Mouse (Mus musculus) C2C12 (cell line): ENCODE measurements at regions not wholly inside any gene's neighbourhood (a gene's known extent, or its start where the extent isn't known, plus 50 kb on each side); places are given as distances from the start of the nearest gene placed in this dataset.

Experiments used
- H3K27me3 ChIP-seq: one replicate; pipeline ENCODE4 v1.6.1; 2011; ENCODE audit not compliant: control insufficient read depth, insufficient read depth, insufficient read length
- H3K36me3 ChIP-seq: one replicate; pipeline ENCODE4 v1.6.1; 2011; ENCODE audit not compliant: control insufficient read depth, insufficient read depth
- H3K4me3 ChIP-seq: one replicate; pipeline ENCODE4 v1.5.1; 2011; ENCODE audit warnings: mild to moderate bottlenecking, control low read depth; ENCODE audit not compliant: poor library complexity, insufficient read depth, severe bottlenecking
- H3K79me2 ChIP-seq: one replicate; pipeline ENCODE4 v1.6.1; 2011; ENCODE audit not compliant: control insufficient read depth, insufficient read depth
- H3K79me3 ChIP-seq: one replicate; pipeline ENCODE4 v1.6.1; 2011; ENCODE audit warnings: low read depth, control low read depth
- H3ac ChIP-seq: one replicate; pipeline ENCODE3; 2011; ENCODE audit warnings: low read depth; ENCODE audit not compliant: control insufficient read depth, insufficient read length
- CEBPB ChIP-seq: IDR thresholded peaks from one replicate; pipeline ENCODE4 v1.6.1; 2011; ENCODE audit warnings: low read depth, mild to moderate bottlenecking, control low read depth, moderate library complexity
- CTCF ChIP-seq: IDR thresholded peaks from one replicate; pipeline ENCODE4 v1.5.1; 2011; ENCODE audit not compliant: control insufficient read depth, insufficient read depth, insufficient read length
- FOSL1 ChIP-seq: IDR thresholded peaks from one replicate; pipeline ENCODE4 v1.8.0; 2011; ENCODE audit warnings: mild to moderate bottlenecking, low read length; ENCODE audit not compliant: poor library complexity, insufficient read depth, severe bottlenecking
- MAX ChIP-seq: IDR thresholded peaks from one replicate; pipeline ENCODE4 v1.6.1; 2011; ENCODE audit warnings: mild to moderate bottlenecking, control low read depth
- MYOD1 ChIP-seq: IDR thresholded peaks from one replicate; pipeline ENCODE4 v1.6.1; 2011; ENCODE audit warnings: low read depth; ENCODE audit not compliant: control insufficient read depth, insufficient read length
- MYOG ChIP-seq: IDR thresholded peaks from one replicate; pipeline ENCODE4 v1.6.1; 2011; ENCODE audit not compliant: control insufficient read depth, insufficient read length; ENCODE audit errors: extremely low read depth
- USF1 ChIP-seq: IDR thresholded peaks from one replicate; pipeline ENCODE4 v1.6.1; 2011; ENCODE audit warnings: low read depth, mild to moderate bottlenecking, control low read depth, moderate library complexity

GRCm38 (mm10) chr12:86818201-86818600 lies 66.4 kb downstream of the Irf2bpl start:
- Histone ChIP-seq H3ac (no peak overlapping the region), H3K36me3 (no peaks in the 10 kb centered on the region), H3K4me3 (no peak overlapping the region), H3K79me3 (no peaks in the 10 kb centered on the region), H3K79me2 (peaks cover 6% of the 10 kb centered on the region), H3K27me3 (no peaks in the 10 kb centered on the region)
- TF ChIP-seq MAX (no peak), CEBPB (no peak), MYOG (no peak), USF1 (no peak), MYOD1 (no peak), FOSL1 (no peak), CTCF (no peak)

- H3ac ChIP-seq = peak overlapping the region; percentile 20
- no peak overlapping the region for H3K4me3 ChIP-seq
- no peaks in the 10 kb centered on the region for H3K27me3 ChIP-seq
- H3K36me3 ChIP-seq = no peaks in the 10 kb centered on the region
- TF ChIP-seq MYOG (no peak), USF1 (no peak), CTCF (no peak), CEBPB (no peak), MYOD1 (no peak), MAX (no peak), FOSL1 (no peak)
- H3K79me3 ChIP-seq = no peaks in the 10 kb centered on the region
- no peaks in the 10 kb centered on the region for H3K79me2 ChIP-seq
These were observed 67.6 kb downstream of the Irf2bpl start for GRCm38 (mm10) chr12:86816702-86817610.

DNA sequence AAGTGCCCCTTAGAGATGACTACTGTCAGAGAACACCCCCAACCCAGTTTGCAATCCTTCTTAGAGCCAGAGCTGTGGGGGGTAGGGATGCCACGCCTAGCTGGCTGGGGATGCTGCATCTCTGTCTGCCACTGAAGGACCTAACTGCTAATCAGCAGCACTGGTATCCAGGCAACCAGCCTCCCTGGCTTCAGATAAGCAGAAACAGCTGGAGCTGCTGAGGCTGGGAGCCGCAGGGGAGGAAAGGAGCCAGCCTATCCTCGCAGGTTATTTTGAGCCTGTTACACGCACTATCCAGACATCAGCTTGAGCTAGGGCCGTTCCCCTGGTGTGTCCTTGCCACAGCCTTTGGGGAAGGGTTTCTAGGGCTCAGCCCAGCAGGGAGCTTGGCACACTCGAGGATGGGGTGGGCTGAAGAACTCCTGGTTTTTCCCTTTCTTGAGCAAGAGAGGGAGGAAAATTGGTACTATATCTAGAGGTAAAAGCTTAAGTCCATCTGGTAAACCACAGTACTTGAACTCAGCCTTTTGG lies 68.4 kb downstream of the Irf2bpl start:
- H3K4me3 ChIP-seq = no peak overlapping the region
- H3K27me3 ChIP-seq = no peaks in the 10 kb centered on the region
- H3K79me3 ChIP-seq = no peaks in the 10 kb centered on the region
- peak overlapping the region; percentile 25 for H3ac ChIP-seq
- no peaks in the 10 kb centered on the region for H3K36me3 ChIP-seq
- no peaks in the 10 kb centered on the region for H3K79me2 ChIP-seq
- TF ChIP-seq MYOD1 (peak; percentile 94), FOSL1 (no peak)

GRCm38 (mm10) chr12:86814740-86815139 lies 69.9 kb downstream of the Irf2bpl start:
- Histone ChIP-seq H3K79me3 (no peaks in the 10 kb centered on the region), H3K27me3 (no peaks in the 10 kb centered on the region), H3K79me2 (no peaks in the 10 kb centered on the region), H3K4me3 (no peak overlapping the region), H3K36me3 (no peaks in the 10 kb centered on the region), H3ac (no peak overlapping the region)
- no peak for TF ChIP-seq CTCF
